Mouse (Mus musculus): ENCODE measurements around the gene Xpot. TPM values are rescaled to one million over a fixed set of nuclear protein-coding genes. Genes with fewer than 3 reads are reported as not detected.

Gene Xpot
- polyA plus RNA-seq, 1 experiment from 2014 or later, result 55.5 TPM

Small RNA genes within 50 kb of the gene (microRNA-seq; reads per million reads assigned to microRNA genes)
- not detected for gene Gm24330

Other genes starting within 250 kb of the Xpot start
- 22.4 and 25.7 TPM in 2 replicates for gene Rassf3, start 150.0 kb downstream of the Xpot start, polyA plus RNA-seq (2015; fragmentation: Nextera tagmentation; extraction: Ambion mirVana)
- gene Tbk1, start 39.5 kb downstream of the Xpot start, polyA plus RNA-seq (2015; fragmentation: Nextera tagmentation; extraction: Ambion mirVana), result 30.1 and 33.1 TPM in 2 replicates
- gene D930020B18Rik, start 15.3 kb upstream of the Xpot start, polyA plus RNA-seq (2015; fragmentation: Nextera tagmentation; extraction: Ambion mirVana), result 0.89 and 1.0 TPM in 2 replicates
- gene BC048403, start 113.6 kb upstream of the Xpot start, polyA plus RNA-seq (2015; fragmentation: Nextera tagmentation; extraction: Ambion mirVana), result 2.7 and 3.2 TPM in 2 replicates

Data from stomach, embryonic 15.5 days (tissue).